ENCODE assay signal across 31 mouse cellular contexts in the genomic region with DNA sequence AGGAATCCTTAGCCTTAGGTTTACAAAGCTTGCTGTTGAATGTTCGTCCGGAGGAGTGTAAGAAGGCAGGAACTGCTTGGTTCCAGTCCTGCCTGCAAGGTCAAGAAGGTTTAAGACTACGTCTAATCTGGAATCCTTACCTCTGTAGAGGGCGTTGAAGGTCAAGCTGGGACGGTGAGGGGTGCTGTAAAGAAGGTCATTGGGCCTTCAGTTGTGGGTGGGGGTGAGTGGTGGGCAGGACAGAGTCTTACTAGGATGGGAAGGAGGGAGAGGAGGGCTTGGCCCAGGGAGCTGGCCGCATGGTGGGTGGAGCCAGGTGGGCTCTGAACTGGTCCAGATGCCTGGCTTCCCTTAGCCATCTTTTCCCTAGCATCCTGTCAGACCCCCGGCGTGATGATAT. TPM values are rescaled to one million over a fixed set of nuclear protein-coding genes. Genes with fewer than 3 reads are reported as not detected.
DNase-seq lines count a peak whose midpoint lies in the region; ATAC-seq and TF ChIP-seq lines count a peak whose summit lies in the region.
"Had no signal": no experiment of that assay in that cellular context is flagged by ENCODE, and none has a peak within 500 bp of the region (broad histone marks: within the 10 kb centered on the region; RNA-seq: fewer than 3 reads in every experiment).

No protein-coding gene starts in this region.

- no peak overlapping the region for H3K4me2 ChIP-seq in heart, embryonic 12.5 days
- H3K4me2 ChIP-seq in kidney, postnatal 0 days (ENCODE audit: low read length), result no peak overlapping the region
- no peak overlapping the region for H3K4me2 ChIP-seq in liver, embryonic 13.5 days
- H3K4me2 ChIP-seq: embryonic facial prominence, embryonic 13.5 days; forebrain, embryonic 12.5 days; limb, embryonic 15.5 days; lung, embryonic 14.5 days; midbrain, embryonic 15.5 days; neural tube, embryonic 12.5 days had no signal

- no peak overlapping the region for H3K4me3 ChIP-seq in heart, embryonic 12.5 days
- no peak overlapping the region for H3K4me3 ChIP-seq in kidney, postnatal 0 days (replicated peaks; ENCODE audit: low read depth, low read length)
- H3K4me3 ChIP-seq in liver, embryonic 13.5 days (replicated peaks), result no peak overlapping the region
- H3K4me3 ChIP-seq: embryonic facial prominence, embryonic 13.5 days; erythroblast, embryonic 14.5 days; forebrain, embryonic 12.5 days; left cerebral cortex, adult 2 months; limb, embryonic 15.5 days; megakaryocyte, embryonic 14.5 days; midbrain, embryonic 15.5 days; neural tube, embryonic 12.5 days had no signal

- no peak overlapping the region for H3K27ac ChIP-seq in heart, embryonic 12.5 days (ENCODE audit: poor library complexity, severe bottlenecking)
- peak overlapping the region; percentile 54; the same call in 1 of the 2 replicates for H3K27ac ChIP-seq in kidney, postnatal 0 days
- peak overlapping the region; percentile 47 for H3K27ac ChIP-seq in liver, embryonic 13.5 days
- H3K27ac ChIP-seq: embryonic facial prominence, embryonic 13.5 days; forebrain, embryonic 12.5 days; hindbrain, postnatal 0 days; left cerebral cortex, adult 2 months; limb, embryonic 15.5 days; midbrain, embryonic 15.5 days; neural tube, embryonic 12.5 days had no signal

- WGBS in heart, embryonic 12.5 days, result 78% methylated on average over 8 of the region's 8 CpGs
- WGBS in kidney, postnatal 0 days, result 65% methylated on average over 8 of the region's 8 CpGs
- WGBS in liver, embryonic 13.5 days (ENCODE audit: insufficient replicate concordance), result 85% methylated on average over 8 of the region's 8 CpGs

- peaks cover 22% of the 10 kb centered on the region for H3K36me3 ChIP-seq in heart, embryonic 12.5 days
- H3K36me3 ChIP-seq in kidney, postnatal 0 days (ENCODE audit: insufficient read depth, low read length), result peaks cover 13% of the 10 kb centered on the region; the same call in 1 of the 2 replicates
- peaks cover 18% of the 10 kb centered on the region for H3K36me3 ChIP-seq in liver, embryonic 13.5 days

- H3K9ac ChIP-seq in heart, embryonic 12.5 days, result no peak overlapping the region
- no peak overlapping the region for H3K9ac ChIP-seq in kidney, postnatal 0 days (ENCODE audit: low read depth, low read length)
- H3K9ac ChIP-seq in liver, embryonic 13.5 days, result no peak overlapping the region
- H3K9ac ChIP-seq: embryonic facial prominence, embryonic 13.5 days; forebrain, embryonic 12.5 days; limb, embryonic 15.5 days; lung, embryonic 14.5 days; midbrain, embryonic 15.5 days; neural tube, embryonic 12.5 days had no signal

- no peak for TF ChIP-seq CTCF in kidney, postnatal 0 days (IDR thresholded peaks at IDR 0.05; ENCODE audit: low read depth)

- peaks cover 15% of the 10 kb centered on the region for H3K4me1 ChIP-seq in heart, embryonic 12.5 days (replicated peaks)
- peaks cover 5% of the 10 kb centered on the region; the same call in 1 of the 2 replicates for H3K4me1 ChIP-seq in kidney, postnatal 0 days (replicated peaks; ENCODE audit: insufficient read depth, low read length)
- peaks cover 27% of the 10 kb centered on the region for H3K4me1 ChIP-seq in liver, embryonic 13.5 days (replicated peaks)
- H3K4me1 ChIP-seq: embryonic facial prominence, embryonic 13.5 days; forebrain, embryonic 12.5 days; limb, embryonic 15.5 days; midbrain, embryonic 15.5 days; neural tube, embryonic 12.5 days had no signal

- H3K27me3 ChIP-seq in heart, embryonic 12.5 days (replicated peaks), result no peaks in the 10 kb centered on the region
- no peaks in the 10 kb centered on the region for H3K27me3 ChIP-seq in kidney, postnatal 0 days (ENCODE audit: insufficient read depth, low read length)
- H3K27me3 ChIP-seq in liver, embryonic 13.5 days, result no peaks in the 10 kb centered on the region
- H3K27me3 ChIP-seq: embryonic facial prominence, embryonic 13.5 days; forebrain, embryonic 12.5 days; limb, embryonic 15.5 days; midbrain, embryonic 15.5 days; neural tube, embryonic 12.5 days; Patski had no signal

- no peak for DNase-seq in heart, postnatal 4 days
- DNase-seq in kidney, postnatal 0 days (ENCODE audit: low spot score), result no peak
- no peak for DNase-seq in kidney, postnatal 4 days
- DNase-seq in R1 (ENCODE audit: low read depth, low spot score), result peak; percentile 43
- DNase-seq in liver, embryonic 13.5 days, result no peak
- DNase-seq in T-cell, adult 2 months (ENCODE audit: low spot score), result no peak
- DNase-seq: adrenal gland, postnatal 10 days; cerebellum, adult 8-10 months; cerebellum, postnatal 36 days; embryo, embryonic 11 days; kidney, postnatal 14 days; lung, embryonic 14.5 days; lung, postnatal 36 days; retina, postnatal 1 day; right cerebral cortex, postnatal 25 days; thymus, postnatal 25 days had no signal

- peak; percentile 31; the same call in 1 of the 2 replicates for ATAC-seq in heart, embryonic 12.5 days (ENCODE audit: insufficient number of reproducible peaks, low FRiP score)
- 0 out of 2 replicates have a peak, but pooled peaks have one; percentile 21 for ATAC-seq in kidney, postnatal 0 days (replicated peaks; ENCODE audit: low FRiP score, low read depth)
- no peak for ATAC-seq in liver, embryonic 13.5 days (ENCODE audit: low read depth)
- ATAC-seq: hindbrain, postnatal 0 days; intestine, embryonic 16.5 days; midbrain, embryonic 15.5 days; Patski had no signal

- no peaks in the 10 kb centered on the region for H3K9me3 ChIP-seq in heart, embryonic 12.5 days (replicated peaks)
- no peaks in the 10 kb centered on the region for H3K9me3 ChIP-seq in kidney, postnatal 0 days (replicated peaks; ENCODE audit: low read length)
- no peaks in the 10 kb centered on the region for H3K9me3 ChIP-seq in liver, embryonic 13.5 days (replicated peaks)
- H3K9me3 ChIP-seq: embryonic facial prominence, embryonic 13.5 days; forebrain, embryonic 12.5 days; G1E; limb, embryonic 15.5 days; megakaryocyte, embryonic 14.5 days; midbrain, embryonic 15.5 days; neural tube, embryonic 12.5 days had no signal

RNA-seq across cellular contexts. Expression of gene B130006D01Rik, which starts 48.3 kb away (rescaled TPM):
- polyA plus RNA-seq in heart, embryonic 12.5 days (2016; fragmentation: Nextera tagmentation; extraction: Ambion mirVana), result 0.56 and 0.76 TPM in 2 replicates
- total RNA-seq in heart, postnatal 4 days (2021), result 1 to 10 TPM in 1 of 2 experiments, under 1 TPM in 1; 0.57 to 1.1 TPM
- 0.22 and 0.42 TPM in 2 replicates for polyA plus RNA-seq in kidney, postnatal 0 days (2015; fragmentation: Nextera tagmentation; extraction: Ambion mirVana)
- 0.37 and 0.44 TPM in 2 replicates for polyA plus RNA-seq in liver, embryonic 13.5 days (2015; fragmentation: Nextera tagmentation; extraction: Ambion mirVana)
- polyA plus RNA-seq: erythroblast, embryonic 14.5 days had no signal

RNA-seq across cellular contexts. Expression of gene Phospho1, which starts 52.6 kb away (rescaled TPM):
- polyA plus RNA-seq in heart, embryonic 12.5 days (2016; fragmentation: Nextera tagmentation; extraction: Ambion mirVana), result 0.65 and 0.66 TPM in 2 replicates
- total RNA-seq in heart, postnatal 4 days (2021), result 10 to 100 TPM; 71.7 to 82.2 TPM
- 0.17 TPM in 1 of 2 replicates, not detected in the other for polyA plus RNA-seq in kidney, postnatal 0 days (2015; fragmentation: Nextera tagmentation; extraction: Ambion mirVana)
- polyA plus RNA-seq in liver, embryonic 13.5 days (2015; fragmentation: Nextera tagmentation; extraction: Ambion mirVana), result 5.2 and 6.2 TPM in 2 replicates
- polyA plus RNA-seq: forebrain, embryonic 12.5 days; hindbrain, embryonic 11.5 days; lung, embryonic 14.5 days; midbrain, embryonic 15.5 days; neural tube, embryonic 12.5 days; stomach, embryonic 14.5 days had no signal

RNA-seq across cellular contexts. Expression of gene Zfp652, which starts 59.2 kb away (rescaled TPM):
- polyA plus RNA-seq in heart, embryonic 12.5 days (2016; fragmentation: Nextera tagmentation; extraction: Ambion mirVana), result 12.8 and 14.3 TPM in 2 replicates
- 10 to 100 TPM; 42.8 to 48.2 TPM for total RNA-seq in heart, postnatal 4 days (2021)
- polyA plus RNA-seq in kidney, postnatal 0 days (2015; fragmentation: Nextera tagmentation; extraction: Ambion mirVana), result 14.8 and 17.1 TPM in 2 replicates
- 5.9 and 6.3 TPM in 2 replicates for polyA plus RNA-seq in liver, embryonic 13.5 days (2015; fragmentation: Nextera tagmentation; extraction: Ambion mirVana)
